Mouse (Mus musculus): ENCODE results near the gene Ripor1.

GRCm38 (mm10) chr8:105592431-105592830 lies 12.6 kb upstream of the Ripor1 start:
- TF ChIP-seq CTCF (conservative IDR thresholded peaks at IDR 0.05; ENCODE audit: low read length), result no peak
- TF ChIP-seq POU5F1 (IDR thresholded peaks at IDR 0.05; ENCODE audit: borderline replicate concordance, low read length), result no peak
